Mouse (Mus musculus): Measurements from ENCODE around the gene Olfr141. TPM values are rescaled to one million over a fixed set of nuclear protein-coding genes. Genes with fewer than 3 reads are reported as not detected.

The Olfr141 gene
- total and polyA plus RNA-seq, 3 experiments, result not detected

Other genes with a start within 250 kb of the Olfr141 start
- gene Olfr1082, start 211.1 kb downstream of the Olfr141 start, total RNA-seq (2012; rRNA removed), result not detected in 2 replicates
- not detected in 2 replicates for gene Olfr1082, start 211.1 kb downstream of the Olfr141 start, total RNA-seq (2014; rRNA removed)
- not detected in 2 replicates for gene Olfr1082, start 211.1 kb downstream of the Olfr141 start, polyA plus RNA-seq (2012; ENCODE audit: insufficient read length, low read depth)
- gene Olfr1084, start 170.3 kb downstream of the Olfr141 start, total RNA-seq (2012; rRNA removed), result not detected in 2 replicates
- gene Olfr1084, start 170.3 kb downstream of the Olfr141 start, total RNA-seq (2014; rRNA removed), result not detected in 2 replicates
- not detected in 2 replicates for gene Olfr1084, start 170.3 kb downstream of the Olfr141 start, polyA plus RNA-seq (2012; ENCODE audit: insufficient read length, low read depth)
- not detected in 2 replicates for gene Olfr1085, start 148.0 kb downstream of the Olfr141 start, total RNA-seq (2012; rRNA removed)
- not detected in 2 replicates for gene Olfr1085, start 148.0 kb downstream of the Olfr141 start, total RNA-seq (2014; rRNA removed)
- not detected in 2 replicates for gene Olfr1085, start 148.0 kb downstream of the Olfr141 start, polyA plus RNA-seq (2012; ENCODE audit: insufficient read length, low read depth)
- not detected in 2 replicates for gene Olfr1086, start 129.9 kb downstream of the Olfr141 start, total RNA-seq (2012; rRNA removed)
- gene Olfr1086, start 129.9 kb downstream of the Olfr141 start, total RNA-seq (2014; rRNA removed), result not detected in 2 replicates
- not detected in 2 replicates for gene Olfr1086, start 129.9 kb downstream of the Olfr141 start, polyA plus RNA-seq (2012; ENCODE audit: insufficient read length, low read depth)
- not detected in 2 replicates for gene Olfr1087, start 111.6 kb downstream of the Olfr141 start, total RNA-seq (2012; rRNA removed)
- gene Olfr1087, start 111.6 kb downstream of the Olfr141 start, total RNA-seq (2014; rRNA removed), result not detected in 2 replicates
- not detected in 2 replicates for gene Olfr1087, start 111.6 kb downstream of the Olfr141 start, polyA plus RNA-seq (2012; ENCODE audit: insufficient read length, low read depth)
- gene Olfr1089, start 76.3 kb downstream of the Olfr141 start, total RNA-seq (2012; rRNA removed), result not detected in 2 replicates
- gene Olfr1089, start 76.3 kb downstream of the Olfr141 start, total RNA-seq (2014; rRNA removed), result not detected in 2 replicates
- gene Olfr1089, start 76.3 kb downstream of the Olfr141 start, polyA plus RNA-seq (2012; ENCODE audit: insufficient read length, low read depth), result not detected in 2 replicates
- not detected in 2 replicates for gene Olfr1090, start 51.0 kb downstream of the Olfr141 start, total RNA-seq (2012; rRNA removed)
- not detected in 2 replicates for gene Olfr1090, start 51.0 kb downstream of the Olfr141 start, total RNA-seq (2014; rRNA removed)
- gene Olfr1090, start 51.0 kb downstream of the Olfr141 start, polyA plus RNA-seq (2012; ENCODE audit: insufficient read length, low read depth), result not detected in 2 replicates
- gene Olfr1093, start 27.5 kb downstream of the Olfr141 start, total RNA-seq (2012; rRNA removed), result not detected in 2 replicates
- gene Olfr1093, start 27.5 kb downstream of the Olfr141 start, total RNA-seq (2014; rRNA removed), result not detected in 2 replicates
- not detected in 2 replicates for gene Olfr1093, start 27.5 kb downstream of the Olfr141 start, polyA plus RNA-seq (2012; ENCODE audit: insufficient read length, low read depth)
- gene Olfr1094, start 14.6 kb upstream of the Olfr141 start, total RNA-seq (2012; rRNA removed), result not detected in 2 replicates
- not detected in 2 replicates for gene Olfr1094, start 14.6 kb upstream of the Olfr141 start, total RNA-seq (2014; rRNA removed)
- gene Olfr1094, start 14.6 kb upstream of the Olfr141 start, polyA plus RNA-seq (2012; ENCODE audit: insufficient read length, low read depth), result not detected in 2 replicates
- gene Olfr1095, start 41.7 kb upstream of the Olfr141 start, total RNA-seq (2012; rRNA removed), result not detected in 2 replicates
- gene Olfr1095, start 41.7 kb upstream of the Olfr141 start, total RNA-seq (2014; rRNA removed), result not detected in 2 replicates
- gene Olfr1095, start 41.7 kb upstream of the Olfr141 start, polyA plus RNA-seq (2012; ENCODE audit: insufficient read length, low read depth), result not detected in 2 replicates
- not detected in 2 replicates for gene Gm13723, start 64.8 kb upstream of the Olfr141 start, total RNA-seq (2012; rRNA removed)
- not detected in 2 replicates for gene Gm13723, start 64.8 kb upstream of the Olfr141 start, total RNA-seq (2014; rRNA removed)
- gene Gm13723, start 64.8 kb upstream of the Olfr141 start, polyA plus RNA-seq (2012; ENCODE audit: insufficient read length, low read depth), result not detected in 2 replicates
- gene Olfr1097, start 82.2 kb upstream of the Olfr141 start, total RNA-seq (2012; rRNA removed), result not detected in 2 replicates
- gene Olfr1097, start 82.2 kb upstream of the Olfr141 start, total RNA-seq (2014; rRNA removed), result not detected in 2 replicates
- not detected in 2 replicates for gene Olfr1097, start 82.2 kb upstream of the Olfr141 start, polyA plus RNA-seq (2012; ENCODE audit: insufficient read length, low read depth)
- not detected in 2 replicates for gene Olfr1098, start 114.5 kb upstream of the Olfr141 start, total RNA-seq (2012; rRNA removed)
- not detected in 2 replicates for gene Olfr1098, start 114.5 kb upstream of the Olfr141 start, total RNA-seq (2014; rRNA removed)
- gene Olfr1098, start 114.5 kb upstream of the Olfr141 start, polyA plus RNA-seq (2012; ENCODE audit: insufficient read length, low read depth), result not detected in 2 replicates
- not detected in 2 replicates for gene Olfr1099, start 150.7 kb upstream of the Olfr141 start, total RNA-seq (2012; rRNA removed)
- gene Olfr1099, start 150.7 kb upstream of the Olfr141 start, total RNA-seq (2014; rRNA removed), result not detected in 2 replicates
- gene Olfr1099, start 150.7 kb upstream of the Olfr141 start, polyA plus RNA-seq (2012; ENCODE audit: insufficient read length, low read depth), result not detected in 2 replicates
- not detected in 2 replicates for gene Olfr1100, start 169.9 kb upstream of the Olfr141 start, total RNA-seq (2012; rRNA removed)
- gene Olfr1100, start 169.9 kb upstream of the Olfr141 start, total RNA-seq (2014; rRNA removed), result not detected in 2 replicates
- not detected in 2 replicates for gene Olfr1100, start 169.9 kb upstream of the Olfr141 start, polyA plus RNA-seq (2012; ENCODE audit: insufficient read length, low read depth)
- gene Olfr1101, start 181.2 kb upstream of the Olfr141 start, total RNA-seq (2012; rRNA removed), result not detected in 2 replicates
- gene Olfr1101, start 181.2 kb upstream of the Olfr141 start, total RNA-seq (2014; rRNA removed), result not detected in 2 replicates
- not detected in 2 replicates for gene Olfr1101, start 181.2 kb upstream of the Olfr141 start, polyA plus RNA-seq (2012; ENCODE audit: insufficient read length, low read depth)
- not detected in 2 replicates for gene Olfr1102, start 188.4 kb upstream of the Olfr141 start, total RNA-seq (2012; rRNA removed)
- not detected in 2 replicates for gene Olfr1102, start 188.4 kb upstream of the Olfr141 start, total RNA-seq (2014; rRNA removed)
- not detected in 2 replicates for gene Olfr1102, start 188.4 kb upstream of the Olfr141 start, polyA plus RNA-seq (2012; ENCODE audit: insufficient read length, low read depth)
- gene Olfr1104, start 217.1 kb upstream of the Olfr141 start, total RNA-seq (2012; rRNA removed), result not detected in 2 replicates
- not detected in 2 replicates for gene Olfr1104, start 217.1 kb upstream of the Olfr141 start, total RNA-seq (2014; rRNA removed)
- not detected in 2 replicates for gene Olfr1104, start 217.1 kb upstream of the Olfr141 start, polyA plus RNA-seq (2012; ENCODE audit: insufficient read length, low read depth)
- not detected in 2 replicates for gene Olfr1105, start 226.5 kb upstream of the Olfr141 start, total RNA-seq (2012; rRNA removed)
- gene Olfr1105, start 226.5 kb upstream of the Olfr141 start, total RNA-seq (2014; rRNA removed), result not detected in 2 replicates
- not detected in 2 replicates for gene Olfr1105, start 226.5 kb upstream of the Olfr141 start, polyA plus RNA-seq (2012; ENCODE audit: insufficient read length, low read depth)
- gene Olfr1106, start 242.3 kb upstream of the Olfr141 start, total RNA-seq (2012; rRNA removed), result not detected in 2 replicates
- gene Olfr1106, start 242.3 kb upstream of the Olfr141 start, total RNA-seq (2014; rRNA removed), result not detected in 2 replicates
- not detected in 2 replicates for gene Olfr1106, start 242.3 kb upstream of the Olfr141 start, polyA plus RNA-seq (2012; ENCODE audit: insufficient read length, low read depth)

Data from CH12.LX (cell line).